Mouse (Mus musculus): ENCODE measurements around the gene Atp6v1g3. TPM values are rescaled to one million over a fixed set of nuclear protein-coding genes. Genes with fewer than 3 reads are reported as not detected.

Gene Atp6v1g3
- total RNA-seq (2021), result not detected

- DNase-seq (ENCODE audit: low spot score in 2 of 2), result no peak
- intact Hi-C loops (cut with DNase I), result no loop called here
Observed at GRCm38 (mm10) chr1:138273438-138273837, at the start of gene Atp6v1g3. Gene Atp6v1g3, plus strand, starts transcription at chr1:138273738.

GRCm38 (mm10) chr1:138233051-138233450 lies 40.5 kb upstream of the Atp6v1g3 start:
- no peak for DNase-seq (ENCODE audit: low spot score in 2 of 2)
- intact Hi-C loops (cut with DNase I), result no loop called here

GRCm38 (mm10) chr1:138237252-138237651 lies 36.3 kb upstream of the Atp6v1g3 start:
- no peak for DNase-seq (ENCODE audit: low spot score in 2 of 2)
- intact Hi-C loops (cut with DNase I), result no loop called here

- intact Hi-C loops (cut with DNase I), result no loop called here
- DNase-seq (ENCODE audit: low spot score in 2 of 2), result no peak
Observed at GRCm38 (mm10) chr1:138243947-138244346, 29.6 kb upstream of the Atp6v1g3 start.

- intact Hi-C loops (cut with DNase I), result no loop called here
- peak in 1 of 2 experiments; percentile 27 for DNase-seq (ENCODE audit: low spot score in 2 of 2)
Observed at GRCm38 (mm10) chr1:138244485-138244884, 29.1 kb upstream of the Atp6v1g3 start.

GRCm38 (mm10) chr1:138245103-138245502 lies 28.4 kb upstream of the Atp6v1g3 start:
- no peak for DNase-seq (ENCODE audit: low spot score in 2 of 2)
- intact Hi-C loops (cut with DNase I), result no loop called here

- DNase-seq (ENCODE audit: low spot score in 2 of 2), result no peak
- intact Hi-C loops (cut with DNase I), result no loop called here
Observed at GRCm38 (mm10) chr1:138245533-138245932, 28.0 kb upstream of the Atp6v1g3 start.

GRCm38 (mm10) chr1:138246438-138247164 lies 26.9 kb upstream of the Atp6v1g3 start:
- intact Hi-C loops (cut with DNase I), result no loop called here
- DNase-seq (ENCODE audit: low spot score in 2 of 2), result no peak

- intact Hi-C loops (cut with DNase I), result no loop called here
- no peak for DNase-seq (ENCODE audit: low spot score in 2 of 2)
Observed at GRCm38 (mm10) chr1:138247699-138248483, 25.6 kb upstream of the Atp6v1g3 start.

- no peak for DNase-seq (ENCODE audit: low spot score in 2 of 2)
- intact Hi-C loops (cut with DNase I), result no loop called here
Observed at GRCm38 (mm10) chr1:138248770-138249169, 24.8 kb upstream of the Atp6v1g3 start.

- no peak for DNase-seq (ENCODE audit: low spot score in 2 of 2)
- intact Hi-C loops (cut with DNase I), result no loop called here
Observed at GRCm38 (mm10) chr1:138250951-138251350, 22.6 kb upstream of the Atp6v1g3 start.

GRCm38 (mm10) chr1:138256172-138256789 lies 17.3 kb upstream of the Atp6v1g3 start:
- intact Hi-C loops (cut with DNase I), result no loop called here
- DNase-seq (ENCODE audit: low spot score in 2 of 2), result no peak

GRCm38 (mm10) chr1:138258758-138259157 lies 14.8 kb upstream of the Atp6v1g3 start:
- DNase-seq (ENCODE audit: low spot score in 2 of 2), result no peak

GRCm38 (mm10) chr1:138261520-138261919 lies 12.0 kb upstream of the Atp6v1g3 start:
- no peak for DNase-seq (ENCODE audit: low spot score in 2 of 2)
- intact Hi-C loops (cut with DNase I), result no loop called here

More at GRCm38 (mm10) chr1:138258758-138259157, 14.8 kb upstream of the Atp6v1g3 start:
- intact Hi-C loops (cut with DNase I), result no loop called here

GRCm38 (mm10) chr1:138262408-138262807 lies 11.1 kb upstream of the Atp6v1g3 start:
- DNase-seq (ENCODE audit: low spot score in 2 of 2), result no peak
- intact Hi-C loops (cut with DNase I), result no loop called here

GRCm38 (mm10) chr1:138267465-138268055 lies 6.0 kb upstream of the Atp6v1g3 start:
- no peak for DNase-seq (ENCODE audit: low spot score in 2 of 2)
- intact Hi-C loops (cut with DNase I), result no loop called here

GRCm38 (mm10) chr1:138274930-138275329 lies 1.4 kb downstream of the Atp6v1g3 start:
- no peak for DNase-seq (ENCODE audit: low spot score in 2 of 2)
- intact Hi-C loops (cut with DNase I), result no loop called here

- intact Hi-C loops (cut with DNase I), result no loop called here
- DNase-seq (ENCODE audit: low spot score in 2 of 2), result no peak
Observed at GRCm38 (mm10) chr1:138275859-138276258, 2.3 kb downstream of the Atp6v1g3 start.

- intact Hi-C loops (cut with DNase I), result loop anchor here (5.0 kb wide), 1 partner anchor 149 kb away; no protein-coding TSS in a partner anchor
- no peak for DNase-seq (ENCODE audit: low spot score in 2 of 2)
Observed at GRCm38 (mm10) chr1:138281139-138281538, 7.6 kb downstream of the Atp6v1g3 start.
